Mouse (Mus musculus): ENCODE measurements around the gene Gm6880.
"Not testable (repeated sequence)": the region's sequence is repeated elsewhere in the genome, so short reads cannot be mapped to it uniquely, and the experiment has no call there.

The Gm6880 gene

DNA sequence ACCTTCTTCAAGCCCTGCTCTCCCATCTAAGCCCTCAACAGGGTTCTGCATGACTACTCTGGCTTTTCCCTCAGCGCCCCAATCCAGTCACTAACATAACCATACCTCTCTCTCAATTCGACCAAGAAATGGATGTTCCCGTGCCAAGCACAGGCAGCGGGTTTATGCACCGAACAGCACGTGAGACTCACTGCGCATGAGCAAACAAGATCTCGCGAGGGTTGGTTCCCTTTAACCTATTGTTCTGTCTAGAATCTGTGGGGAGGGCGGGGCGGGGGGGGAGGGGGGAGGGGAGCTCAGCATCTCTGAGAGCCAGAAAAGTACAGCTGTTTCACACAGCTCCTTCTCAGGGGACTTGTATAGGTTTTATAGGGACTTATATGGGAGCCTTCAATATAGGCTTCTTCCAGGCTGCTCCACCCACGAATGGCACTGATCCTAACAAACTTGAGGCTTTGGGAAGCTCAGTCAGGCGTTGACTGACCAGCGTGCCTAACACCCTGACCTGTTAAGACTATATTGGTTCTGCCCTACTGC lies at the start of gene Gm6880:
TSS of gene Gm6880 (minus strand) at position 51 of the 537 bp plus-strand sequence.
- not testable (repeated sequence) for DNase-seq (ENCODE audit: low spot score)

DNA sequence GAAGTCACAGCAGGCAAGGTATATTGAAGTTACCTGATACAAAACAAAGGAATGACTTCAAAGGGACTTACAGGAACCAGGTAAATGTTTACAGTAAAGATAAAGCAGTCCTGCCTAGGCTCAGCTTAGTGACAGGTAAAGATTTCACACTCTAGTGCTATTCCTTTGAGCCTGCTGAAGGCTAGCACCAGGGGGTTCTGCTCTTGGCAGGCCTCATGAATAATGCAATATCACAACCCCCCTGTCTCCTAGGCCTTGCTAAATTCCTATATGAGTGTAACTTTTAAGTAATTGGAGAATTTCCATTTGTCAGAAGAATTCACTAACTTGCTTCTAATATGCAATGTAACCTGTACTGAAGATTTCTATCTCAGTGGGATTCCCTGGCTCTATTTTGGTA lies 36.3 kb upstream of the Gm6880 start:
- DNase-seq (ENCODE audit: low spot score): not testable (repeated sequence)

DNA sequence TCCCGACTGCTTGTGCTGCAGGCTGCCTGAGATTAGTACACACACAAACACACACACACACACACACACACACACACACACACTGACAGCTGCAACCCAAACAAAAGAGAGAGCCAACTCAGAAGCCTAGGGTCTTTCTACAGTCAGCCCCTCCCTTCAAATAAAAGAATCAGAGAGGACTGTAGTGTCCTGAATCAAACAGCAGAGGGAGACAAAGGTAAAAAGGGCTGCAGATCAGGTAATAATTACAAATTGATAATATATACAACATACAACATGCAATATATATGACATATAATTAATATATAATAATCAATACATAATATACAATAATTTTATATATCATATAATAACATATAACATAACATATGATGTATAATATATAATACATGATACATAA lies 15.9 kb upstream of the Gm6880 start:
- no peak for DNase-seq (ENCODE audit: low spot score)

DNA sequence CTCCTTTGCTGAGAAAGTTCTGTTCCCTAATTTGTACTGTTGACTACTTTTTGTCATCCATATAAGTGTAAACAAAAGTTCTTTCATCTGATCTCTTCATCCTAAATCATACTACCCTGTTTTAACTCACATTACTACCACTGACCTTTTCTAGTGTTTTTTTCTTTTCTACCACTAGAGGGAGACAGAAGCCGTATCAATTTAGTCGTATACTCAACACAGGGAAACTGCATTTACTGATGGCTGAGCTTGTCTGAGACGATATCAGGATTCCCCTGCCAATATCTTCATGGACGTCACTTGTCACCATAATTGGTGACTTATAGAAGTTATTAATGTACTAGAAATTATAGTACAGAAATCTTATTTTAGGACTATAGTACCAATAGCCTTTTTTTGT lies 28.4 kb downstream of the Gm6880 start:
- DNase-seq (ENCODE audit: low spot score): no peak

DNA sequence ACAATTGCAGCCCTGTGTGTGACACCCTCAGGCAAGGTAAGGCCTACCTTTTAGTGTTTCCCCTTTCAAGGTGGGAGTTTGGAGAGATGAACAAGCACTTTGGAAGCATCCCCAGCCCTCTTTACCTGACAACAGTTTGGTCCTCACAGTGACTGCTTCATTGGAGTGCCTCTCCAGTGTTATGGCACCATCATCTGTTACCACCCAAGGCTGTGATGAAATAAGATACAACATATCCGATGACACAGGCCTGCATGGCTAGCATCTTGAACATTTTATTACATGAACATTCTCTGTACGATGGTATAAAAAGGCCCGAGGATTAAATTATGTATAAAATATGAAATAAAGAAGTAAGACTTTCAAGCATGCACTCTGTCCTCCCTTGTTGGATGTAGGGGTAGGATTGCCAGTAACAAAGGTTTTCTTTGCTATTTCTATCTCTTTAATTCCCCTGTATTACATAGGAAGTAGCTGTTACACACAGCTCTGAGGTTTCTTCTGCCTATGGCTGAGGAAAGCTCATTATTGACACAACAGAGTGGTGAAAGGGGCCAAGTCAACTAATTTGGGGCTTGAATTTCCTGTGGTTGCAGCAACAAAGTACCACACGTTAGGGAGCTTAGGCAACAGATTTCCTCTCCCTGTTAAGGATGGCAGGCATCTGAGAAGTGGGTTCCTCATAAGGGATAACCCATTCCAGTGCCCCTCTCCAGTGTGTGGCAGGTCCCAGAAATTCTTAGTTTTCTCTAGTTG lies 29.9 kb downstream of the Gm6880 start:
- no peak for DNase-seq (ENCODE audit: low spot score)

All from layer of hippocampus, adult 11-12 months (tissue).